Mouse (Mus musculus) liver, adult 2 months (tissue): ENCODE measurements around the gene Nr4a1.

Experiments used
- CTCF ChIP-seq: fragments of 200-500 bp; IDR thresholded peaks from 2 replicates; pipeline ENCODE4 v1.5.1; 2011; ENCODE audit warnings: low read depth, low read length, control low read depth
- POLR2A ChIP-seq: fragments of 200-500 bp; IDR thresholded peaks from 2 replicates; pipeline ENCODE4 v1.6.1; 2011; ENCODE audit warnings: low read length, control low read depth; ENCODE audit not compliant: insufficient read depth; ENCODE audit errors: extremely low read depth

- TF ChIP-seq POLR2A, result no peak
- TF ChIP-seq CTCF, result no peak
Observed at GRCm38 (mm10) chr15:101308440-101309348, 54.6 kb downstream of the Nr4a1 start.
